Mouse (Mus musculus) ES-Bruce4 (cell line): Measurements from ENCODE around the gene Ccdc88c.

Source experiments
- CTCF ChIP-seq: IDR thresholded peaks from one replicate; pipeline ENCODE4 v1.8.1; 2011; ENCODE audit warnings: low read depth, low read length
- POLR2A ChIP-seq: IDR thresholded peaks from one replicate; pipeline ENCODE4 v1.8.1; 2011; ENCODE audit warnings: low read length; ENCODE audit not compliant: insufficient read depth

DNA sequence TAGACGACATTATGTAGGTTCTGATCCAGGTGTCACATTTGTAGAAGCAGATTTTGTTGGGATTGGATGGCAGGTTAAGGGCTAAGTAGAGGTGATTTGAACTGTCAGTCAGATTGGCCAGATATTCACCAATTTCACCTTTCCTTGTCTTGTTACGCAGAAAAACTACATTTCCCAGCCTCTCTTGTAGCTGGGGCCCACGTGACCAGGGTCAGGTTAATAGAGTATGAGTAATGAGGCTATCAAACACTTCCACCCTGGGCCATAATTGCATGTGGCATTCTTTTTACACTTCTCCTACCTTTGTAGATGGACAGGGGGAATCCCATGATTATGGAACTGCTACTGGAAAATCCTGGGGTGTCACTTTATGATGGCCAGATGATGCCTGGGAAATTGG lies 155.2 kb downstream of the Ccdc88c start:
- TF ChIP-seq CTCF, result no peak
- no peak for TF ChIP-seq POLR2A
